Mouse (Mus musculus) CD4-positive helper T cell, adult 2 months (primary cell): ENCODE measurements around the gene Kcnk3.

Experiments
- DNase-seq: peaks from one replicate; pipeline ENCODE4 v3.0.0-alpha.2; 2012; ENCODE audit warnings: low read depth, missing footprints, low spot score

Kcnk3 gene

DNA sequence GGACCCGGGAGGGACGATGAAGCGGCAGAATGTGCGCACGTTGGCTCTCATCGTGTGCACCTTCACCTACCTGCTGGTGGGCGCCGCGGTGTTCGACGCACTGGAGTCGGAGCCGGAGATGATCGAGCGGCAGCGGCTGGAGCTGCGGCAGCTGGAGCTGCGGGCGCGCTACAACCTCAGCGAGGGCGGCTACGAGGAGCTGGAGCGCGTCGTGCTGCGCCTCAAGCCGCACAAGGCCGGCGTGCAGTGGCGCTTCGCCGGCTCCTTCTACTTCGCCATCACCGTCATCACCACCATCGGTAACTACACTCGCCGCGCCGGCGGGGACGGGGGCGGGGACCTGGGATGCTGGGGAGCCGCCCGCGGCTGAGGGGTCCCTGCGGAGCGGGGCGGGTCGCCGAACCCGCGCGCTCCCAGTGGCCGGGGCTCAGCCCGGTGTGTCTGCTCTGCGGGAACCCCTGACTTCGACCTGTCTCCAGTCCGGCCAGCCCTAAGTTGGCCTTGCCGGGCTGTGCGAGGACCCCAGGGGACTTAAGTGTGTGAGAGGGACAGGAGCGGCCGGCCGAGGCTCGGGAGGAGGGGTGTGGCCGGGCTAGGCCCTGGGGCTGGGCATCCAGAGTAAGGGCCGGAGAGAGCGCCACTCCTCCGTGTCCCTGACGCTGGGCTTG, 465 bp downstream of the Kcnk3 start:
- no peak for DNase-seq

DNA sequence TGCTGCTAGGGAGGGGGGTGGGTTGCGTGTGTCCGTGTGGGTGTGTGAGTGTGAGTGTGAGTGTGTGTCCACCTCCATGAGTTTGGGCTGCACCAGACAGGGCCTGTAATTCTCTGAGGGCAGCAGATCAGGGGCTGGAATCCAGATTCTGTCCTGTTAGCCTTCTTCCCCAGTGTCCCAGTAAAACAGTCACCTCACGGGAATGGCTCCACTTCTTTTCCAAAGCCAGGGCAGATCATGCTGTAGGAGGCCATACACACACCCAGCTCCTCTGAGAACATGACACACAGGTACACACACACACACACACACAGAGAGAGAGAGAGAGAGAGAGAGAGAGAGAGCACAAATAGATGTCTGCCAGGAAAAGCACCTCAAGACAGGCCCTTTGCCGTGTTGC, 1.1 kb downstream of the Kcnk3 start:
- no peak for DNase-seq

DNA sequence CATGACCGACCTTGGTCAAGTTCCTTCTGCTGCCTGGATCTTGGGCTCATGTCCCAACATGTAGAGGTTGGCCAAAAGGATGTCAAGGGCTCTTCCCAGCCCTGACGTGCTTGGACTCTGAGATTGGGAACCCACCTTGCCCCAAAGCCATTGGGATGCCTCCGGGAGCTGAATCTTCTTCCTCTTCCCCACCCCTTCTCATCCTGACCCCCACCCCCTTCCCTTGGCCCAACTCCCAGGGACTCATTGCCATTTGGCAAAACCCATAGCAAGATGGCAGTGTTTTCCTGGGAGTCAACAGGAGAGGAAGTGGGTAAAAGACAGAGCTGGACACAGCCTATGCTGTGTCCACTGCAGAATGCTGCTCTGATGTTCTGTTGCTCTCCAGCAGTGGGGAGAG, 1.6 kb downstream of the Kcnk3 start:
- no peak for DNase-seq

DNA sequence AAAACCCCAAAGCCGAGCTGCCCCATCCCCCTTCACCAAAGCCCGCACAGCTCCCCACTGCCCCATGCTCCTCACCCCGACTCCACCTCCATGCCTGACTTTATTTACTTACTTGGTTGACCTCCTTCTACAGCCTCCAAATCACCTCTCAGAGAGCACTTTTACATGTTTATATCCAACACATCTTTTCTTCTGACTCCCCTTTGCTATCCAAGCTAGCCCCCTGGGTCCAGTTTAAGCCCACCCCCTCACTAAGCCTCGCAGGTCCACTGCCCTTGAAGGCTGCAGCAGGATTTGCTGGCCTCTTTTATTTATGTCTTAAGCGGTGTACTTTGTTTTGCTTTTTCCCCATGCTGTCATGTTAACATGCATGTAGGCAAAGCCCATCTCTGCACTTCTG, 2.3 kb downstream of the Kcnk3 start:
- DNase-seq: no peak

DNA sequence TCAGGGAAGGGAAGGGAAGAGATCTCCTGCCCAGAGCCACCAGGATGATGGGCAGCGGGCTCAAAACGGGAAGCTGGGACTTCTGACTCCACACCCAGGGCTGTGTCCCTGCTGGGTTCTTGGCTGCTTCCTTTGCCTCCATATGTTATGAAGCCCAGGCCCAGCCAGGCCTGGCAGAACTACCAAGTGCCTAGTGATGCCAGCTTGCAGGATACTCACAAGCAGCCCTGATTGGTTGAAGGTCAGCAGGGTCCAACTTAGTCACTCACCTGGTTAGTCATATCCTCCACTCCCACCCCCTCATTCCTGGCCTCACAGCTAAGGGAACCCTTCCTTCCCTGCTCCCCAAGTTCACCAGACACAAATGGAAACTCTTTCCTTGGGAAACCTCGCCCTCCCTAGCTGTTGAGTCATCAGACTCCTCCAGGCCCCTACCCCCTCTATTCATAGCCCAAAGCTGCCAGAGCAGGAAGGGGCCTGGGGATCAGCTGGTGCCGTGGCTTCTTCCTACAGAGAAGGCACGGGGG, 3.3 kb downstream of the Kcnk3 start:
- no peak for DNase-seq

DNA sequence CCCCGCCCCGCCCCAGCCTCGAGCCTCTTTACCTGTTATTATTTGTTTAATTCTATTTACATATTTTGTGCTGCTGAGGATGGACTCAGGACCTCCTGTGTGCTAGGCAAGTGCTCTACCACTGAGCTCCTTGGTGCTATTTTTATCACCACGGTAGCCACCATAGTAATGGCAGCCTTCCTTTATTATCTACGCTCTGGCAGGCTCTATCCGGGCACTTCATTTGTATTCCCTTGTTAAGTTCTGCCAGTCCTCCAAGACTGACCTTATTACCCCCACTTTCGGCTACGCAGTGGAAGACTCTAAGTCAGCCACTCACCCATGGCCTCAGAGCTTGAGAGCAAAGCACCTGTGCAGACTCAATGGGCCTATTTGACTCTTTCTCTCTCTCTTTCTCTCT, 3.8 kb downstream of the Kcnk3 start:
- no peak for DNase-seq

DNA sequence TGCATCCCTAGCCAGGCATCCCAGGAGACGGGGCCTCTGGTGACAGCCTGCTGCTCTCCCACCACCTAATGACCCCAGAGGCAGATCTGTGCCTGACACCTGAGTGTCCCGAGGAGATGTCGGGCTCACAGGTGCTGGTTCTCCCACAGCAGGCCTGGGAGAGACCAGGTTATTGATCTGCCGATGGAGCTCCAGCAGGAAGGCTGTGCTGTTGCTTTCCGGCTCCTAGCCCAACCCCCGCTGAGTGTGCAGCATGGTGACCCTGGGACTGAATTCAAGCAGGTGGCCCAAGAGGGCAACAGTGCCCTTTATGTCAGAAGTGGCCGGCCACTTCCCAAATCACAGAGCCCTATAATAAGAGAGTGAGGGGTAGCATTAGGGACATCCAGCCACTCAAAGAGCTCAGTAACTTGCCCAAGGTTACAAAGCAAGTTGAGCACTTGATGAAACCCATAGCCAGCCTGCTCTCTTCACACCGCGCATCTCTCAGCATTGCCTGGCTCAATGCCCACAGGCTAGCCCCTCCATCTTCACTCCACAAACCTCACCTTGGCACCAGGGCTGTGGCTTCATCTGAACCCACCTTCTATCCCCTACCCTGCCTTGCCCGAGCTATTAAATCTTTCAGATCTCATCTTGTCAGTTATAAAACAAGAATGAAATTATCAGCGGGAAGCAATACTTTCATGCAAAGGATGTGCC, 4.5 kb downstream of the Kcnk3 start:
- no peak for DNase-seq

DNA sequence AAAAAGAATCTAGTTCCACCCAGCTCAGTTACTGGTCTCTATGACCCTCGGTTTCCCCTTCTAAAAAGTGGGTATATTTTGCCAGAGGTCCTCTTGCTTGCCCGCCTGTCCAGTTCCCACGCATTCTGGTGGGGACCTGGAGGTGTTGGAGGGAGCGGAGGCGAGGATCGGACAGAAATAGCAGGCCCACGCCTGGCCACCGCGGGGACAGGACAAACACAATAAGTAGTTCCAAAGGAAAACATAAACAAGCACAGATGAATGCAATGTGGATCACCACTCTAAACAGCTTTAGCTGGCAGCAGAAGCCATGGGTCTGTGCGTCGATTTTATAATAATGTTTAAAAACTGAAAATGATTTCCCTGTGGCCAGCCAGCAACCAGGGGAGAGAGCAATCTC, 5.4 kb downstream of the Kcnk3 start:
- DNase-seq: no peak

DNA sequence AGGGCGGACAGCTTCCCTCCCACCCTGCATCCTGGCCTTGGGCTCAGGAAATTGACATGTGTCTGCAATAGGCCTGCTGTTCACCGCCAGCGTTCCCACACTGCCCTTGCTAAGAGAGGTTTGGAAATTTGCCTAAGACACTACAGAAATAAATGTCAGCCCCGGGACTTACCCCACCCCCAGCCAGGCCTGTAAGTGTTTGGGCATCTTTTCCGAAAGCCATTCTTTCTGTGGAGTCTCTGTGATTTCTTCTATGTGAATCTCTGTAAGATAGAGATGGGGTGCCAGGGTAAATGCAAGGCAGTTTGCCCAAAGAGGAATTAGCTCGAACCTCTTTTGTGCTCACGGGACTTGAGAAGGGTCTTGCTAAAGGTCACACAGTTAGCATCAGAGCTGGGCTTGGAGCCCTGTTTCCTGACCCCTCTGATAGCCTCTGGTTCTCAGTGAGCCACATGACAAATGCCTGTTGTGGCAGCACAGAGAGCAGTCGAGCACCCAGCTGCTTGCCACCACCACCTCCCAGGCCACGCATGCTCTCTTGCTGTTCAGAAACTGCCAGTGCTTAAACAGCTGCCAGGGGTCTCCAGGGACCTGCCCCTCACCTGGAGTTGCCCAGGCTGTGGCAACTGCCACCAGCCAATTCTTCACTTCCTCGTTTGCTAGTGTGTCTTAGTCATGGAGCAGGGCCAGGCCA, 6.0 kb downstream of the Kcnk3 start:
- no peak for DNase-seq

DNA sequence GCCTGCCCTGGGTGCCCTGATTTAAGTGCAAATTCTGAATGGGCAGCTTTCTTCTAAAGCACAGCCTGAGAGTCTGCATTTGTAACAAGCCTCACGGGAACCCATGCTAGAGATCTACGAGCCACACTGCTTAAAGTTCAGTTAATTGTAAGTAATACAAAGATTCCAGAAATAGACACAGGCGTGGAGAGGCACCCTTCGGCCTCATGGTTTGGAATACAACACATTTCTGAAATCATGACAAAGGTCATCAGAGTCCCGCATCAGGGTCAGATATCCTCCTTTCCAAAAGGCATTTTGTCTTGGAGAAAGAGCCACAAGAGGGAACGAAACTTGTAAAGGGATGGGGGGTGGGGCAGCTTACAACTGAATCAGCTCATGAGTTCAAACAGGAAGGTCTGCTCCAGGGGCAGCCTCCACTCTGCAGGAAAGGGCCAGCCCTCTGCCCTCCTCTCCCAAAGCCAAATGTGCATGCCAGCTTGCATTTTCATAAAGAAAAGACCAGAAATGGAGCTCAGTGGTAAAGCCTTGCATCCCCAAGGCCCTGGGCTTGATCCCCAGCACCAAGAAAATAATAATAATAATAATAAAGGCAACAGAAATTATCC, 7.1 kb downstream of the Kcnk3 start:
- DNase-seq: no peak

DNA sequence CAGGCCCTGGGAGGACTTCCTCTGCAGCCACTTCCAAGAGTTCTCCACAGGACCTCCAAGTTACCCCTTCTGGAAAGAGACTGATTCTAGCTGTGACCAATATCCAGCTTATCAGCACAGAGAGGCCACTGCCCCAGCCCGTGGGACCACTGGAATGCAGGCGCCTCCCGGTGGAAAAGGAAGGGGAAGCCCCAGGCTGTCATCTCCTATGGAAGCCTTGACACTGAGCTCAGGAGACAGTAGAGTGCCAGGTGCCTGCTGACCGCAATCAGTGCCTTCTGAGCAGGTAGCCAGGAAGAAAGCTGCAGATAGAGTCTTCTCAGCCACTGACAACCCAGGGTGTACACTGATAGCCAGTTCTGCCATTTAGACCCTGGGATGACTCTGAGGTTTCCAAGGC, 13.4 kb downstream of the Kcnk3 start:
- DNase-seq: no peak

DNA sequence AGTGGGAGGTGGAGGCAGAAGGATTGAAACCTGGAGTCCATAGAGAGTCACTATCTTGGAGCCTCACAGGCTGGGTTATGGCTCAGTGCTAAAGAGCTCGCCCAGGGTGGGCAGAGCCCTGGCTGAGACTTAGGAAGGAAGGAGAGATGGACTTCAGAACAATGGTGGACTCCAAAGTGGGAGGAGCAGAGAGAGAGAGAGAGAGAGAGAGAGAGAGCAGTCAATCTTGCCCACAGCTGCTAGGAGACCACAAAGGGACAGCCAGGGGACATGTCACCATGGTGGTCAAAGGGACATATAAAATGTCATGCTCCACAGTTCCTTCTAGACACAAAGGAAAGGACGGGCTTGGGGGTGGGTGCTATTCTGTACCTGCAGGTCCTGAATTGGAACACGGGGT, 15.3 kb downstream of the Kcnk3 start:
- DNase-seq: no peak

DNA sequence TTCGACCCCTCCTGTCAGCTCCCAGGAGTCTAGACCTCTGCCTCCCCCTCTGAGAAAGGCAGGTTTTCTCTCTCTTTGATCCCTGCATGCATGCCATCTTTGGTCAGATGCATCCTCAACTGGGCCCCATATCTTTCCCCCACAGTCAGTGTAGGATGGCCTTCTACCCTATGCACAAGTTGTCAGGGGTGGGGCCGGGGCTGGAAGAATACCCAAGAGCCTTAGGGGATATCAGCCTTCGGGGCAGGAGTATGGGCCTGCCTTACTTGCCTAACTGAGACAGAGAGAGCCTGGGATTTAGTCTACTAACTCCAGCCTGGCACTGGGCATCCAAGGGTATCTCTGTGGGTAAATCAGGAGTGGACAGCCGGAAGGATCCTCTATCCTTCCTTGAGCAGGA, 16.0 kb downstream of the Kcnk3 start:
- no peak for DNase-seq

DNA sequence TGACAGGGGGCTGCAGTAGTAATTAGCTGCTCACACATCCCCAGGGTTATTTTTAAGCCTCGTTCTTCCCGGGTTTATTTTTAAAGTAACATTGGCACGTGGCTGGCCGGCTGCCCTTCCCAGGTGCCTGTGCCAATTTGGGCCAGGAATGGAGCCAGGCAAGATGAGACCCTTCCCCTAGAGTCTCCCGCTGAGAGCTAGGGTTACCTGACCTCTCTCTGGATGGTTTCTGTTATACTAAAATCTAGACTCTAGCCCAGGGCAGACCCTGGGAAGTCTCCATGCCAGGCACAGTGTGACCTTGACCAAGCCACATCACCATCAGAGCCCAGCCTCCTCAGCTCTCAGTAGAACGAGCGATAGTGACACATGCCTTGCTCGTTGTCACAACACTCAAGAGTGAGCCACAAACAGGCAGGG, 16.8 kb downstream of the Kcnk3 start:
- DNase-seq: no peak

DNA sequence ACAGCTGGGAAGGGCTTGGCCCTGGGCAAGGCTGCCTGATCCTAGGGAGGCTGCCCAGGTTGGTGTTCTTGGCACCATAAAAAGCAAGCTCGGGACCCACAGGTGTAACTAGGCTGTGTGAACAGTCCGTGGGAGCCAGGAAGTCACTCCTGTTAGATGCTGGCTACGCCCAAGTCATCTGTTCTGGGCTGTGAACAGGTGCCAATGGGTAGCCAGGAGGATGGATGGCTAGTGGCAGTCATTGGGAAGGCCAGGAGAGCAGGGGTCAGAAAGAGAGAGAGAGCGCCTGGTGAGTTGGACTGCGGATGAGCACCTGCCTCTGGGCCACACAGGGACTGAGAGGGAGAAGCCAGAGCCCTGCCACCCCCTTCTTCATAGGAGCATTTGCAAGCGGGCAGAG, 17.7 kb downstream of the Kcnk3 start:
- DNase-seq: no peak

DNA sequence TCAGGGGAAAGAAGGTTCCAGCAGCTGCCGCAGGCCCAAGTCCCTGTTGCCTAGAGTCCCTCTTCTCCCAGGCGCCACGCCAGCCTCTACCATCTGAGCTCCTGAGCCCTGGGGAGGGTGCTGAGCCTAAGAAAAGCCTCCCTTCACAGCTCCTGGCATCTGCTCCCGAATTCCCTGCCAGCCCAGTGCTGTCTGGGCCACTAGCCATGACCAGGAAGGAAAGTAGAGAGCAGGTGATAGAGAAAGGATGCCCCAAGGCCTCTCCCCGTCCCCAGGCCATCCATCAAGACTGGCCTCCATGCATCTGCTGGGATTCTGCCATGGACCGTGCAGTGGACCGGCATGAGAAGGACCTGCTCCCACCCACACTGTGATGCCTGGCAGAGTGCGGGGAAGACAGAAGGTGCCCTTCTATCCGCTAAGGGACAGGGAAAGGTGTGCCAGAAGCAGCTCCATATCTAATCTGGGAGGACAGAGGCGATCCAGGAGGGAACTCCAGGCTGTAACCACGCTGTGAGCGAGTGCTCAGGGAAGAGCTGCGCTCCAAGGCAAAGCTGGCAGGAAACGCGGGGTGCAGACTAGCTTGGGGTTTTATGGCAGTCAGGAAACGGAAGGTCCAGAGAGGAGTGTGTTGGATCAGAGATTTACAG, 18.6 kb downstream of the Kcnk3 start:
- DNase-seq: no peak

DNA sequence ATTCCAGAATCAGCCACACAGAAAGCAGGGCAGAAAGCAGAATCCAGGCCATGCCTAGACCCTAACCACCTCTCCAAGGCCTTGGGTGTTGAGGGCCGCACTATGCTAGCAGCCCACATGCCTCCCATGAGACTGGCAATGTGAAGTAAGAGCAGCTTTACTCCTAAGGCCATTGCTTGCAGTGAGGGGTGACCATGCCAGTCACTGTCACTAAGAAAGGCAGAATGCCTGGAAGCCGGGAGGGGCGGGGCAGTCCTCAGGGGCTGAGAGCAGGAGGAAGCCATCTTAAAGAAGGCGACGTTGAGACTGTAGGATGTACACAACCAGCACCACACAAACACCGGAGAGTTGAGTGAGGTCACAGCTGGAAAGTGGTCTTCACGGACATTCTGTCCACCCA, 21.1 kb downstream of the Kcnk3 start:
- DNase-seq: no peak

DNA sequence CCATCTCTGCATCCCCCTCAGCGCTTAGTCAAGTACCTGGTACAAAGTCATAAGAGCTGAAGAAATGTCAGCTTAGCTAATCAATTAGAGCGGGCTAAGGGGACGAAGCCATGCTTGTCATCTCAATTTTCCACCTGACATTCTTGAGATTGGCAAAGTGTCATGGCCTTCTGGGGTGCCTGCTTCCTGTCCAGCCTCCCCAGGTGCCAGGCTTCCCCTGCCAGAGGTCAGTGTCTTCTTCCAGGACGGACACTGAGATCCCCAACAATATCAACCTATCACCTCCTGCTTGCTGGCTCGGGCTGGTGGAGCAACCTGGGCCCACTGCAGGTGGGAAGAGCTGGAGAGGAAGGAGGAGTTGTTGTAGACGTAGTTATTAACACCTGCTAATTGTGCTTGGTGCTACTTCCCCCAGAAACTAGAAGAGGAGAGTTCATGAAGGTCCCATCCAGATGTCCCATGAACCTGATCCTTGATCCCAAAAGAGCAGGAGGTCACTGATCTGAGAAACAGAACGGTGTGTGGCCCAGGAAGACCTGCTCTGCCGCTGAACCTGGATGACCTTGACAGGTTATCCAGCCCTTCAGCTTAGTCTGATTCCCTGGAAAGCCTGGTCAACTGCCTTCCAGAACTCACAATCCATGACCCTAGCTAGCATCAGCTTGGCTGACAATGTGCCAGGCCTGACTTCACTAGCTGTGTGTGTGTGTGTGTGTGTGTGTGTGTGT, 22.1 kb downstream of the Kcnk3 start:
- DNase-seq: no peak

DNA sequence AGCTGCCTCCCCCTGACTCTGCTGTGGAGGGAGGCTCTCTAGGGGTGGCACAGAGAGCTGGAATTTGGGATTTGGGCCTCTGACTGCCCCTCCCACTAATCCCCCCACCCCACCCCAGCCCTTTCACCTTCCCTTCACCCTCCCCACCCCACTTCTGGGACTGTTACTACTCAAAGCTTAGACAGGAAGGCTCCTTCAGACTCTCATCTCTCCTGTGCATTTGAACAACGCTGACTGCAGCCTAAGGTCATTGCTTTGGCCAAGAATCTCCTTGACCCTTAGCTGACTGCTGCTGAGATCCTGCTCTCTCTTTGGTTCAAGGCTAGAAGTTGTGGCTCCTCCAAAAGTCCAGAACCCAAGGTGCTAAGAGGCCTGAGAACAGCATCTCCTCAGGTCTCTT, 23.1 kb downstream of the Kcnk3 start:
- DNase-seq: no peak

DNA sequence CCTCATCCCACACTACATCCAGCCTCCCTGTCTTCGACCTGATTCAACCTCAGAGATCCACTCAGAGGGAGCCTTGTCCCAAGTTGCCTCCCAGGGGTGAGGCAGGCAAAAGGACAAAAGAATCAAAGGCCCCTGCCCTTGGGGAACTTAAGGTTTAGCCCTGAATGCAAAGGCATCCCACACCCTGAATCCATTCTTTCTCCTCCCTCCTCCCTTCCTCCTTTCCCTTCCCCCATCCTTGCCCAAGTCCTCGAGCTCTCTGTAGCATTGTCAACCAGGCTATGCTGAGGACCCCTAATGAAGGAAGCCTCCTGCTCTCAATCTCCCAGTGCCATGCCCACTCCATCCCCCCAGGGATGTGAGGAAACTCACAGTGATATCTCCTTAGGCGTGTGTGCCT, 23.7 kb downstream of the Kcnk3 start:
- no peak for DNase-seq

DNA sequence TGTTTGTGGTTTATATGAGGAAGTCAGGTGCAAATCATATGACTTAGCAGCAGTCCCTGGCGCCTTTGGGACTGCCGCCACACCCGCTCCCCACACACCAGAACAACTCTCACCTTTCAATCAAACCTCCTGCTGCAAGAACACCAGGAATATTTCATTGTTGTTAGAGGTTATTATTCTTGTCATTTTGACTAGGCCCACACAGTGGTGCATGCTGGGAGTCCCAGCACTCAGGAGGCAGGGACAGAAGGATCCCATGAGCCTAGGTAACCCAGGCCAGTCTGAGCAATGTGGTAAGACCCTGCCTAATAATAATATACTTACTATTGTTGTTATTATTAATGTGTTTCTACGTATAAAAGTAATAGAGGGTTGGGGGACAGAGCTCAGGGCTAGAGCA, 24.6 kb downstream of the Kcnk3 start:
- DNase-seq: no peak
